Mouse (Mus musculus) C2C12 (cell line): ENCODE data around the gene Mrpl12.

Source experiments
- CEBPB ChIP-seq: IDR thresholded peaks from one replicate; pipeline ENCODE4 v1.6.1; 2011; ENCODE audit warnings: low read depth, mild to moderate bottlenecking, control low read depth, moderate library complexity
- CTCF ChIP-seq: IDR thresholded peaks from one replicate; pipeline ENCODE4 v1.5.1; 2011; ENCODE audit not compliant: control insufficient read depth, insufficient read depth, insufficient read length
- MAX ChIP-seq: IDR thresholded peaks from one replicate; pipeline ENCODE4 v1.6.1; 2011; ENCODE audit warnings: mild to moderate bottlenecking, control low read depth
- MYOD1 ChIP-seq: IDR thresholded peaks from one replicate; pipeline ENCODE4 v1.6.1; 2011; ENCODE audit warnings: low read depth; ENCODE audit not compliant: control insufficient read depth, insufficient read length
- MYOG ChIP-seq: IDR thresholded peaks from one replicate; pipeline ENCODE4 v1.6.1; 2011; ENCODE audit not compliant: control insufficient read depth, insufficient read length; ENCODE audit errors: extremely low read depth
- USF1 ChIP-seq: IDR thresholded peaks from one replicate; pipeline ENCODE4 v1.6.1; 2011; ENCODE audit warnings: low read depth, mild to moderate bottlenecking, control low read depth, moderate library complexity

GRCm38 (mm10) chr11:120505661-120506060 is 21.2 kb downstream of the Mrpl12 start:
- TF ChIP-seq MAX: no peak
- TF ChIP-seq USF1: no peak
- TF ChIP-seq CTCF: no peak
- no peak for TF ChIP-seq CEBPB
- TF ChIP-seq MYOD1: no peak
- TF ChIP-seq MYOG: no peak
